Mouse (Mus musculus) lung, embryonic 16.5 days (tissue): ENCODE results near the gene Atf6b. TPM values are rescaled to one million over a fixed set of nuclear protein-coding genes. Genes with fewer than 3 reads are reported as not detected.

Experiments
- ATAC-seq: fragments of 200-750 bp; cut with Nextera tagmentation; 2 replicates; pipeline ENCODE4 v1.8.0; 2017; ENCODE audit warnings: low read depth, mild to moderate bottlenecking, moderate library complexity
- H3K27ac ChIP-seq: fragments of 300-500 bp; sonication (generic); 2 replicates; pipeline ENCODE4 v1.5.1; 2014; ENCODE audit warnings: mild to moderate bottlenecking, control low read depth, low read length
- H3K27me3 ChIP-seq: fragments of 300-500 bp; sonication (generic); 2 replicates; pipeline ENCODE4 v1.6.1; 2014; ENCODE audit warnings: low read depth, low read length, mixed read lengths; ENCODE audit not compliant: control insufficient read depth, insufficient read depth
- H3K36me3 ChIP-seq: fragments of 300-500 bp; sonication (generic); 2 replicates; pipeline ENCODE4 v1.6.1; 2014; ENCODE audit warnings: low read length; ENCODE audit not compliant: control insufficient read depth, insufficient read depth
- H3K4me1 ChIP-seq: fragments of 300-500 bp; sonication (generic); replicated peaks from 2 replicates; pipeline ENCODE4 v1.6.1; 2014; ENCODE audit warnings: low read length, mixed read lengths; ENCODE audit not compliant: control insufficient read depth, insufficient read depth
- H3K4me2 ChIP-seq: fragments of 300-500 bp; sonication (generic); 2 replicates; pipeline ENCODE4 v1.6.1; 2014; ENCODE audit warnings: low read depth, low read length, control low read depth
- H3K4me3 ChIP-seq: fragments of 300-500 bp; sonication (generic); 2 replicates; pipeline ENCODE4 v1.5.1; 2014; ENCODE audit warnings: mild to moderate bottlenecking, low read length, control low read depth
- H3K9ac ChIP-seq: fragments of 300-500 bp; sonication (generic); 2 replicates; pipeline ENCODE4 v1.6.1; 2014; ENCODE audit warnings: low read length, control low read depth
- H3K9me3 ChIP-seq: fragments of 300-500 bp; sonication (generic); 2 replicates; pipeline ENCODE4 v1.6.1; 2016; ENCODE audit warnings: low read length; ENCODE audit not compliant: control insufficient read depth
- WGBS: fragments of 180-500 bp; shearing (Covaris S2); extraction: QIAGEN DNeasy Blood & Tissue Kit; methylation state at CpG from one replicate; pipeline ENCODE4 v1.1.7; 2014; 5-methylcytosine and 5-hydroxymethylcytosine counted together
- polyA plus RNA-seq: library from polyadenylated mRNA; unstranded; fragments of >200 nt; fragmentation: Nextera tagmentation; extraction: Ambion mirVana; gene quantifications from 2 replicates; pipeline ENCODE4 v1.2.1, GENCODE M21; 2015

The Atf6b gene
- polyA plus RNA-seq, 1 experiment from 2014 or later, result 80.0 TPM

DNA sequence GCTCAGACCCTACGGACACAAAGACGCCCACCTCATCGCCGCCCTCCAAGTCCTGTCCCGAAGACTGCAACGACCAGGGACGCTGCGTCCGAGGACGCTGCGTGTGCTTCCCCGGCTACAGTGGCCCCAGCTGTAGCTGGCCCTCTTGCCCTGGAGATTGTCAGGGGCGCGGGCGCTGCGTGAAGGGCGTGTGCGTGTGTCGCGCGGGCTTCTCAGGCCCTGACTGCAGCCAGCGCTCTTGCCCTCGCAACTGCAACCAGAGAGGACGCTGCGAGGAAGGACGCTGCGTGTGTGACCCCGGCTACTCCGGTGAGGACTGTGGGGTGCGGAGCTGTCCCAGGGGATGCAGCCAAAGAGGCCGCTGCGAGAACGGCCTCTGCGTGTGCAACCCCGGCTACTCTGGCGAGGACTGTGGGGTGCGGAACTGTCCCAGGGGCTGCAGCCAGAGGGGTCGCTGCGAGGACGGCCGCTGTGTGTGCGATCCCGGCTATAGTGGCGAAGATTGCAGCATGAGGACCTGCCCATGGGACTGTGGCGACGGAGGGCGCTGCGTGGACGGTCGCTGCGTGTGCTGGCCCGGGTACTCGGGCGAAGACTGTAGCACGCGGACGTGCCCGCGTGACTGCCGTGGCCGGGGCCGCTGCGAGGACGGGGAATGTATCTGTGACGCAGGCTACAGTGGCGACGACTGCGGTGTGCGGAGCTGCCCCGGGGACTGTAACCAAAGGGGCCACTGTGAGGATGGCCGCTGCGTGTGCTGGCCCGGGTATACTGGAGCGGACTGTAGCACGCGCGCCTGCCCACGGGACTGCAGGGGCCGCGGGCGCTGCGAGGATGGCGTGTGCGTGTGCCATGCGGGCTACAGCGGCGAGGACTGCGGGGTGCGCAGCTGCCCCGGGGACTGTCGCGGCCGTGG lies 24.5 kb downstream of the Atf6b start:
- no peak overlapping the region for H3K27ac ChIP-seq
- peak overlapping the region; percentile 51 for H3K9ac ChIP-seq
- WGBS, result 7% methylated on average over 93 of the region's 93 CpGs
- H3K4me1 ChIP-seq, result peaks cover 26% of the 10 kb centered on the region
- peak overlapping the region; percentile 57 for H3K4me2 ChIP-seq
- no peaks in the 10 kb centered on the region for H3K9me3 ChIP-seq
- H3K36me3 ChIP-seq, result no peaks in the 10 kb centered on the region
- ATAC-seq, result peak; percentile 53
- peak overlapping the region; percentile 40 for H3K4me3 ChIP-seq
- H3K27me3 ChIP-seq, result peaks cover 50% of the 10 kb centered on the region

DNA sequence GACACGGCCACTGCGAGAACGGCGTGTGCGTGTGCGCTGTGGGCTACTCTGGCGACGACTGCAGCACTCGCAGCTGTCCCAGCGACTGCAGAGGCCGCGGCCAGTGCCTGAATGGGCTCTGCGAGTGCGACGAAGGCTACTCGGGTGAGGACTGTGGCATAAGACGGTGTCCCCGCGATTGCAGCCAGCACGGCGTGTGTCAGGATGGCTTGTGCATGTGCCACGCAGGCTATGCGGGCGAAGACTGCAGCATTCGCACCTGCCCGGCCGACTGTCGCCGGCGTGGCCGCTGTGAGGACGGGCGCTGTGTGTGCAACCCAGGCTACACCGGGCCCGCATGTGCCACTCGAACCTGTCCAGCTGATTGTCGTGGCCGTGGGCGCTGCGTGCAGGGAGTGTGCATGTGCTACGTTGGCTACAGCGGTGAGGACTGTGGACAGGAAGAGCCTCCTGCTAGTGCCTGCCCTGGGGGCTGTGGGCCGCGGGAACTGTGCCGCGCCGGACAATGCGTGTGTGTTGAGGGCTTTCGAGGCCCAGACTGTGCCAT lies 25.4 kb downstream of the Atf6b start:
- Histone ChIP-seq H3K27me3 (peaks cover 54% of the 10 kb centered on the region), H3K4me1 (peaks cover 26% of the 10 kb centered on the region), H3K4me2 (peak overlapping the region; percentile 57; the same call in 1 of the 2 replicates), H3K9ac (no peak overlapping the region; the same call in 1 of the 2 replicates), H3K27ac (no peak overlapping the region), H3K4me3 (peak overlapping the region; percentile 40), H3K9me3 (no peaks in the 10 kb centered on the region), H3K36me3 (no peaks in the 10 kb centered on the region)
- WGBS, result 28% methylated on average over 49 of the region's 49 CpGs
- ATAC-seq, result no peak

DNA sequence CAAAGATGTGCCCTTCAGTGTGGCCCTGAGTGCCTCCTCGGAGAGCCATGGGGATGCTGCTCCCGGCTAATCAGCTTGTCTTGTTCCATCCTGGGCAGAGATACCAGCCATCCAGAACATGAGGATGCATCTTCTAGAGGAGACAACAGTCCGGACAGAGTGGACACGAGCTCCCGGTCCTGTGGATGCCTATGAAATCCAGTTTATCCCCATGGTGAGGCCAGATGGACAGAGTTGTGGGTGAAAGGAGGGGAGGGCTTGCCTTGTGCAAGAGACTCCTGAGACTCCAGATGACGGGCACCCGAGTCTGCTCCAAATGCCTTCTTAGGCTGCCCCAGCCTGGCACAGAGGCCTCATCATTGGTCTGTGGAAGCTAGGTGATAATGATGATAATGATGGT lies 26.2 kb downstream of the Atf6b start:
- Histone ChIP-seq H3K4me2 (no peak overlapping the region), H3K27me3 (peaks cover 54% of the 10 kb centered on the region), H3K27ac (no peak overlapping the region), H3K36me3 (no peaks in the 10 kb centered on the region), H3K9ac (no peak overlapping the region), H3K4me3 (no peak overlapping the region), H3K4me1 (peaks cover 26% of the 10 kb centered on the region), H3K9me3 (no peaks in the 10 kb centered on the region)
- ATAC-seq, result no peak
- WGBS, result 81% methylated on average over 7 of the region's 7 CpGs

DNA sequence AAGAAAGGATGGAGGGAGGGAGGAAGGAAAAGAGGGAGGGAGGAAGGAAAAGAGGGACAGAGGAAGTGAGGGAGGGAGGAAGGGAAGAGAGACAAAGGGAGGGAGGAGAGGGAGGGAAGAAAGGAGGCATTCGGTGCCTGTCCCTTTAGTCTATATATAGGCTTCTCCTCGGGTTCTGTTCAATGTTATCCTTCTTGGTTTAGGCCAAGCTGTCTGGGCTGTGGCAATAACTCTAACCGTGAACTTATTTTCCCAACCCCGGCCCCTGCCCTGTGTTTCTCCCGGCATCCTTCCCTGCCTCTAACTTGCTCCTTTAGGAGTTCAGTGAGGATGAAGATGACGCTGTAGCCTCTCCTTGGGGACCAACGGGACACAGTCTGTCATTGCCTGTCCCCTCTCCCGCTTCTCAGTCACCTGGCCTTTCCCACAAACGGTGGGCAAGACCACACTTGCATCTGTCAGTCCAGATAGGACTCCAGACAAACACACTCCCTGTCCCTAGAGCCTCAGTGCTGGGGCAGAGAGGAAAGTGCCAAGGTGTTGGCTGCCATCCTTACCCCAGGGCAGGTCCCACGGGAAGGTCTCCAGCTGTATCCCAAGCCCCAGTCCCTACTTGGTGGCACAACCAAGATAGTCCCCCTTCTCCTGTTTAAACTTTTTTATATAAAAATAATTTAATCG lies 27.7 kb downstream of the Atf6b start:
- ATAC-seq, result no peak
- H3K4me2 ChIP-seq, result no peak overlapping the region
- H3K27me3 ChIP-seq, result peaks cover 63% of the 10 kb centered on the region

DNA sequence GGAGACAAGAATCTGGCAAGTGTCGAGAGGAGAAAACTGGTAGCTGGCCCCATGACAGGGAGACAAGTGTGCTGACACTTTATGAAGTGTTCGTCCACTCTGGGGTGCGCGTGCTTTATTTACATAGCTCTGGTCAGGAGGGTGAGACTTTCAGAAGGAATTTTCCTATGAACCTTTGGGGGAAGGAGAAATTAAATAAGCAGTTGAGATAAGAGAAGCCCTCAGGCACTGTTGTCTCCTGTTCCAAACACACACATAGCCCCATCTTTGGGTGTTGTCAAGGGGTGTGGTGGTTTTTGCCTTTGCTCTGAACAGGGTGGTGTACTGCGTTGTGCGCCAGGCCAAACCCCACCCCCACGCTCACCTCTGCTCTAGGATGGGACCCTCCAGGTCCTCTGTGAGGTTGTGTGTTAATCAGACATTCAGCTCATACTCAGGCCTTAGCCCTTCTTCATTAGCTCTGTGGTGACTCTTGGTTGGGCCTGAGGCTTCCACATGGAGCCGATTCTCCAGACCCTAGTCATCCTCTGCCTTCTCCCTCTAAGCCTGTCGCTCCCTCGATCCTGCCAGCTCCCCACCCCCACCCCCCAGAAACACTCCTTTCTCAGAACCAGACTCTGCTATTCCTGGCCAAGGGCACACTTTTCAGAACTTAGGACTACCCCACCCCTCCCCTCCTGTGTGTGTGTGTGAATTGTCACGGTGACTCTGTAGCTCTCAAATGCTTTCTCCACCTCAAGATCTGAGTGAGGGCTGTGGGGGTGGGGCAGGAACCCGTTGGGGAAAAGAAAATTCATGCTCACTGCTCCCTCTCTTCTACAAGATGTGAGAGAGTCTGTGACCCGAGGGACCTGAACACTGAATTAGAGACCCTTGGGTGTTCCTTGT lies 28.5 kb downstream of the Atf6b start:
- no peaks in the 10 kb centered on the region for H3K9me3 ChIP-seq
- peaks cover 62% of the 10 kb centered on the region for H3K27me3 ChIP-seq
- no peak overlapping the region for H3K27ac ChIP-seq
- H3K4me1 ChIP-seq, result peaks cover 26% of the 10 kb centered on the region
- no peak overlapping the region for H3K4me2 ChIP-seq
- H3K36me3 ChIP-seq, result no peaks in the 10 kb centered on the region
- 32% methylated on average over 13 of the region's 13 CpGs for WGBS
- H3K9ac ChIP-seq, result no peak overlapping the region
- H3K4me3 ChIP-seq, result no peak overlapping the region
- peak; percentile 17; the same call in 1 of the 2 replicates for ATAC-seq

More for the DNA sequence above, 27.7 kb downstream of the Atf6b start:
- no peaks in the 10 kb centered on the region for H3K36me3 ChIP-seq
- WGBS, result 43% methylated on average over 11 of the region's 11 CpGs
- H3K9me3 ChIP-seq, result no peaks in the 10 kb centered on the region
- H3K27ac ChIP-seq, result no peak overlapping the region
- peaks cover 26% of the 10 kb centered on the region for H3K4me1 ChIP-seq
- H3K4me3 ChIP-seq, result no peak overlapping the region
- no peak overlapping the region for H3K9ac ChIP-seq

DNA sequence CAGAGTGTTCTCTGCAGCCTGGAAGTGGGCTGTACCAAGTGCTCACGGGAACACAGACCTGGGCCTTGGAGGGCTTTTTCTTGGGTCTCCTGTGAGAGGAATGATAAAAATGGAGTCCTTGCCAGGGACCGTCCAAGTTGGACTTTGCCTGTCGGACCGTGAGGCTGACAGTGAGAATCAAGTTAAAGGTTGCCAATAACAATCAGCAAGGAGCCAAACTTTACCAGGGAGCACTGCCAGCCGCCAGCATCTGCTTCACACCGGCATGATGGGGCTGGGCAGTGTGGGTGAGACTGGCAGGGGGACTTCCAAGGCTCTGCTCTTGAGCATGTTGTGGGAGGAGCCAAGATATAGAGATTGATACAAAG lies 29.1 kb downstream of the Atf6b start:
- WGBS, result 47% methylated on average over 6 of the region's 6 CpGs
- no peak for ATAC-seq
- no peaks in the 10 kb centered on the region for H3K36me3 ChIP-seq
- no peak overlapping the region for H3K9ac ChIP-seq
- peaks cover 25% of the 10 kb centered on the region for H3K4me1 ChIP-seq
- H3K27me3 ChIP-seq, result peaks cover 56% of the 10 kb centered on the region
- no peak overlapping the region for H3K4me2 ChIP-seq
- no peaks in the 10 kb centered on the region for H3K9me3 ChIP-seq
- H3K4me3 ChIP-seq, result no peak overlapping the region
- H3K27ac ChIP-seq, result no peak overlapping the region

DNA sequence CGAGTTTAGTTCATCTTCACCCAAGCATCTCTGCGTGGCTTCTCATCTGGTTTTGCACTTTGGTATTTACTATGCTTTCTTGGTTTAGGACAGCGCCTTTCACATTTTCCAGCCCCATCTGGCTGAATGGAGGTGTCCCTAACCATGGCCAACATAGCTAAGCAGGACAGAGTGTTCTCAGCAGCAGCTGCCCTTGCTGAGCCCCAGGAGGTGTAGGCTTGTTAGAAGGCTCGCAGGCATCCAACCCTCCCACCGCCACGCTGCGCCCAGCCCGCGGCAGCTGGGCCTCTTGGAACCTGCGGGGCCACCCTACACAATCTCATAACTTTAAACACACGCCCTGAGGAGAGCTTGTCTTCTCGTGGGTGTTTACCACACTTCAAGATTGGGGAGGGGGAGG lies 29.7 kb downstream of the Atf6b start:
- no peaks in the 10 kb centered on the region for H3K9me3 ChIP-seq
- 50% methylated on average over 12 of the region's 12 CpGs for WGBS
- ATAC-seq, result no peak
- peaks cover 20% of the 10 kb centered on the region for H3K4me1 ChIP-seq
- H3K4me3 ChIP-seq, result no peak overlapping the region
- peaks cover 50% of the 10 kb centered on the region for H3K27me3 ChIP-seq
- H3K4me2 ChIP-seq, result no peak overlapping the region
- no peak overlapping the region for H3K27ac ChIP-seq
- H3K9ac ChIP-seq, result no peak overlapping the region
- H3K36me3 ChIP-seq, result no peaks in the 10 kb centered on the region

DNA sequence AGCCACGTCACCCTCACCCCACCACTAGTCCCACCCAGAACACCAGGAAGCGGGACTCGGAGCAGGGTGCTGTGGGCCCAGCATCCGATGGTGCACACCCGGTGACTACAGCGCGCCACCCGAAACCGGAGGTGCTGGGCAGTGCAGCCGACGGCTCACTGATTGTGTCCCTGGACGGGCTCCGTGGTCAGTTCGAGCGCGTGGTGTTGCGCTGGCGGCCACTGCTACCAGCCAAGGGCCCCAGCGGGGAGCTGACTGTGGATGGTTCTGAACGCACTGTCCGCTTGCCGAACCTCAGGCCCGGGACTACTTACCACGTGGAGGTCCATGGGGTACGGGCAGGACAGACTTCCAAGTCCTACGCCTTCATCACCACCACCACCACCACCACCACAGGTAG lies 33.2 kb downstream of the Atf6b start:
- no peak overlapping the region for H3K4me2 ChIP-seq
- H3K9me3 ChIP-seq, result no peaks in the 10 kb centered on the region
- no peak overlapping the region for H3K27ac ChIP-seq
- peaks cover 21% of the 10 kb centered on the region for H3K27me3 ChIP-seq
- H3K36me3 ChIP-seq, result no peaks in the 10 kb centered on the region
- no peak overlapping the region for H3K9ac ChIP-seq
- no peak overlapping the region for H3K4me3 ChIP-seq
- no peak for ATAC-seq
- 79% methylated on average over 26 of the region's 26 CpGs for WGBS
- H3K4me1 ChIP-seq, result peaks cover 31% of the 10 kb centered on the region
